Mouse (Mus musculus) lung, adult 2 months (tissue): Measurements from ENCODE around the gene Npff.

Source experiments
- CTCF ChIP-seq: fragments of 200-500 bp; IDR thresholded peaks from 2 replicates; pipeline ENCODE4 v1.5.1; 2011; ENCODE audit warnings: mild to moderate bottlenecking, low read length, control low read depth; ENCODE audit not compliant: insufficient read depth
- POLR2A ChIP-seq: fragments of 200-500 bp; IDR thresholded peaks from 2 replicates; pipeline ENCODE4 v1.6.1; 2011; ENCODE audit warnings: low read depth, mild to moderate bottlenecking, control low read depth, low read length, borderline replicate concordance; ENCODE audit errors: extremely low read depth

GRCm38 (mm10) chr15:102474520-102474919, 50.2 kb downstream of the Npff start:
- TF ChIP-seq CTCF, result no peak
- TF ChIP-seq POLR2A, result no peak
